Mouse (Mus musculus) kidney, postnatal 0 days (tissue): ENCODE measurements around the gene Tekt3. TPM values are rescaled to one million over a fixed set of nuclear protein-coding genes. Genes with fewer than 3 reads are reported as not detected.
A peak's percentile ranks its signal among the peaks of the same experiment; 100 is the strongest.

Source experiments
- ATAC-seq: fragments of 200-750 bp; cut with Nextera tagmentation; replicated peaks from 2 replicates; pipeline ENCODE4 v1.8.0; 2017; ENCODE audit warnings: low read depth, moderate number of reproducible peaks, moderate TSS enrichment, moderate library complexity; ENCODE audit not compliant: low FRiP score
- DNase-seq: peaks from one replicate; pipeline ENCODE4 v3.0.0-alpha.2; 2016; ENCODE audit warnings: low spot score
- H3K27ac ChIP-seq: fragments of 300-500 bp; sonication (generic); 2 replicates; pipeline ENCODE4 v1.5.1; 2014; ENCODE audit warnings: mild to moderate bottlenecking
- H3K27me3 ChIP-seq: fragments of 300-500 bp; sonication (generic); 2 replicates; pipeline ENCODE4 v1.6.1; 2014; ENCODE audit warnings: low read length, mixed read lengths; ENCODE audit not compliant: insufficient read depth
- H3K36me3 ChIP-seq: fragments of 300-500 bp; sonication (generic); 2 replicates; pipeline ENCODE4 v1.6.1; 2014; ENCODE audit warnings: low read length, mixed read lengths; ENCODE audit not compliant: insufficient read depth
- H3K4me1 ChIP-seq: fragments of 300-500 bp; sonication (generic); replicated peaks from 2 replicates; pipeline ENCODE4 v1.6.1; 2014; ENCODE audit warnings: antibody characterized with exemption, low read length, mixed read lengths; ENCODE audit not compliant: insufficient read depth
- H3K4me2 ChIP-seq: fragments of 300-500 bp; sonication (generic); 2 replicates; pipeline ENCODE4 v1.6.1; 2014; ENCODE audit warnings: mild to moderate bottlenecking, low read length, moderate library complexity, mixed read lengths
- H3K4me3 ChIP-seq: fragments of 300-500 bp; sonication (generic); replicated peaks from 2 replicates; pipeline ENCODE4 v1.5.1; 2014; ENCODE audit warnings: low read depth, low read length
- H3K9ac ChIP-seq: fragments of 300-500 bp; sonication (generic); 2 replicates; pipeline ENCODE4 v1.6.1; 2014; ENCODE audit warnings: low read depth, low read length
- H3K9me3 ChIP-seq: fragments of 300-500 bp; sonication (generic); replicated peaks from 2 replicates; pipeline ENCODE4 v1.6.1; 2016; ENCODE audit warnings: low read length, inconsistent platforms, mixed read lengths
- CTCF ChIP-seq: IDR thresholded peaks from 2 replicates; pipeline ENCODE4 v1.5.1; 2016; ENCODE audit warnings: antibody characterized with exemption, low read depth, mild to moderate bottlenecking, moderate library complexity
- WGBS: fragments of 180-500 bp; shearing (Covaris S2); extraction: QIAGEN DNeasy Blood & Tissue Kit; methylation state at CpG from one replicate; pipeline ENCODE4 v1.1.7; 2014; 5-methylcytosine and 5-hydroxymethylcytosine counted together
- polyA plus RNA-seq: library from polyadenylated mRNA; unstranded; fragments of >200 nt; fragmentation: Nextera tagmentation; extraction: Ambion mirVana; gene quantifications from 2 replicates; pipeline ENCODE4 v1.2.1, GENCODE M21; 2015

Gene Tekt3
- polyA plus RNA-seq, 1 experiment from 2014 or later = not detected

DNA sequence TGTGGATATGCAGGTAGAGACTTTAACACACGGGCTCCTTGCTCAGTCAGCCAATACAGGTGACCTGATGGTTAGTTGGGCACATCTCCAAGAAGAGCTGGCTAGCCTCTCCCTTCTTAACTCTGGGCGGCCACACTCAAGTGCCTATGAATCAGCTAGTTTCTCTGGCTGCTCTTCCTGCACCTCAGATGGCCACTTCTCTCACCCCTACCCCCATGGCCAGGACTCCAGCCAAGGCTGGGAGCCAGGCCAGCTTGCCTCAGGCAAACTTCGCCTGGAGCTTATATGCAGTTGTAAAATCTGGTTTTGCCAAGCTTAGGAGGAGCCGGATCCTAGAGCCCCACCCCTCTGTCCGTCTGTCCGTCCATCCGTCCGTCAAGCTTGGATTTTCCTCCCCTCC, 69.0 kb downstream of the Tekt3 start:
- H3K36me3 ChIP-seq = peaks cover 3% of the 10 kb centered on the region; the same call in 1 of the 2 replicates
- H3K27me3 ChIP-seq = peaks cover 9% of the 10 kb centered on the region; the same call in 1 of the 2 replicates
- no peaks in the 10 kb centered on the region for H3K9me3 ChIP-seq
- H3K9ac ChIP-seq = peak overlapping the region; percentile 69; the same call in 1 of the 2 replicates
- H3K4me2 ChIP-seq = peak overlapping the region; percentile 76
- WGBS = 28% methylated on average over 8 of the region's 8 CpGs
- no peak for ATAC-seq
- TF ChIP-seq CTCF = no peak
- H3K4me3 ChIP-seq = peak overlapping the region; percentile 56
- DNase-seq = peak; percentile 16
- H3K27ac ChIP-seq = no peak overlapping the region
- H3K4me1 ChIP-seq = peaks cover 22% of the 10 kb centered on the region; the same call in 1 of the 2 replicates

DNA sequence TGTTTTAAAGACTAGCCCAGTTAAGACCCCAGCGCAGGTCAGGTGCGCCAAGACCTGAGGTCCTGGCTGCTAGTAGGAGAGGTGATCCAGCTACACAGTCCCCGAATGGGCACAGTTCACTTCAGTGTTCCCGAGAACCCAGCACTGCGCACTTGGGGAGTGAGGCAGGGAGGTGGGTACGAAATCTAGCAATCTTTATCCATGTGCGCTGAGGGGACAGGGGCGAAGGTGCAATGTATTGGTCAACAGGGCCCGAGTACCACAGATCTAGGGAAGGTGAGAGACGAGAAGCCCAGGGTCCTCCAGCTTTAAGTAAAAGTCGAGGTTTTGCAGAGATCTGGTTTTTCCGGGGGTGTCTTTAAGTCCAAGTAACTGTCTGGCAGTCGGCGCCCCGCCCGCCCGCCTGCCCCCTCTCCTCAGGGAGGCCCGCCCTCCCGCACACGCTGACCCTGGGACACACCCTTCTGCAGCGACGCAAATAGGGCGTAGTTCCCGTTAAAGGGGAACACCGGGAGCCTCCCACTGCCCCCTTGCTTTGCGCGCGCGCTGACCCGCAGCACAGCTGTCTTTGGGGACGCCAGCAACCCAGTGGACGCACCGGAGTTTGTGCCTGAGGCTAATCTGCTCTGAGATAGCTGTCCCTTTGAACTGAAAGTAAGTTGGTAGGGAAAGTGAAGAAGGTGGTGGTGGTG, 69.7 kb downstream of the Tekt3 start:
- Histone ChIP-seq H3K4me1 (peaks cover 22% of the 10 kb centered on the region; the same call in 1 of the 2 replicates), H3K9me3 (no peaks in the 10 kb centered on the region), H3K36me3 (peaks cover 3% of the 10 kb centered on the region; the same call in 1 of the 2 replicates), H3K27me3 (peaks cover 9% of the 10 kb centered on the region; the same call in 1 of the 2 replicates), H3K4me3 (peak overlapping the region; percentile 56), H3K4me2 (peak overlapping the region; percentile 76), H3K9ac (peak overlapping the region; percentile 69), H3K27ac (peak overlapping the region; percentile 78)
- DNase-seq (peak; percentile 74), ATAC-seq (no peak)
- TF ChIP-seq CTCF = no peak
- WGBS = 4% methylated on average over 33 of the region's 33 CpGs

- H3K9me3 ChIP-seq = no peaks in the 10 kb centered on the region
- H3K4me1 ChIP-seq = peaks cover 23% of the 10 kb centered on the region; the same call in 1 of the 2 replicates
- peaks cover 9% of the 10 kb centered on the region; the same call in 1 of the 2 replicates for H3K27me3 ChIP-seq
- no peak for TF ChIP-seq CTCF
- peak; percentile 10 for DNase-seq
- H3K4me3 ChIP-seq = peak overlapping the region; percentile 56
- peaks cover 3% of the 10 kb centered on the region; the same call in 1 of the 2 replicates for H3K36me3 ChIP-seq
- H3K4me2 ChIP-seq = peak overlapping the region; percentile 76
- H3K9ac ChIP-seq = peak overlapping the region; percentile 69
- H3K27ac ChIP-seq = peak overlapping the region; percentile 78
- 7% methylated on average over 11 of the region's 11 CpGs for WGBS
- no peak for ATAC-seq
These were observed 70.2 kb downstream of the Tekt3 start for GRCm38 (mm10) chr11:63131693-63132040.

GRCm38 (mm10) chr11:63132151-63132500, 70.7 kb downstream of the Tekt3 start:
- no peak for ATAC-seq
- H3K36me3 ChIP-seq = peaks cover 3% of the 10 kb centered on the region; the same call in 1 of the 2 replicates
- peak overlapping the region; percentile 78 for H3K27ac ChIP-seq
- peak; percentile 50 for DNase-seq
- under 1% methylated on average over 11 of the region's 11 CpGs for WGBS
- TF ChIP-seq CTCF = no peak
- peaks cover 26% of the 10 kb centered on the region; the same call in 1 of the 2 replicates for H3K4me1 ChIP-seq
- peak overlapping the region; percentile 76 for H3K4me2 ChIP-seq
- no peaks in the 10 kb centered on the region for H3K9me3 ChIP-seq
- peak overlapping the region; percentile 69 for H3K9ac ChIP-seq
- peak overlapping the region; percentile 56 for H3K4me3 ChIP-seq
- peaks cover 9% of the 10 kb centered on the region; the same call in 1 of the 2 replicates for H3K27me3 ChIP-seq

GRCm38 (mm10) chr11:63132501-63133435, 71.3 kb downstream of the Tekt3 start:
- peaks cover 6% of the 10 kb centered on the region; the same call in 1 of the 2 replicates for H3K36me3 ChIP-seq
- peaks cover 9% of the 10 kb centered on the region; the same call in 1 of the 2 replicates for H3K27me3 ChIP-seq
- H3K4me1 ChIP-seq = peaks cover 26% of the 10 kb centered on the region; the same call in 1 of the 2 replicates
- H3K27ac ChIP-seq = peak overlapping the region; percentile 78
- peak overlapping the region; percentile 76 for H3K4me2 ChIP-seq
- H3K4me3 ChIP-seq = peak overlapping the region; percentile 56
- H3K9ac ChIP-seq = peak overlapping the region; percentile 69
- DNase-seq (peak; percentile 84), ATAC-seq (peak; percentile 26; the same call in 1 of the 2 replicates)
- no peaks in the 10 kb centered on the region for H3K9me3 ChIP-seq
- whole genome bisulfite sequencing = 1% methylated on average over 66 of the region's 66 CpGs
- TF ChIP-seq CTCF = peak; percentile 35; the same call in 1 of the 2 replicates

GRCm38 (mm10) chr11:63134021-63134420, 72.6 kb downstream of the Tekt3 start:
- TF ChIP-seq CTCF = no peak
- WGBS = 87% methylated on average over 5 of the region's 5 CpGs

More at GRCm38 (mm10) chr11:63134021-63134420, 72.6 kb downstream of the Tekt3 start:
- Histone ChIP-seq H3K4me3 (no peak overlapping the region), H3K4me2 (no peak overlapping the region), H3K9ac (no peak overlapping the region), H3K27ac (no peak overlapping the region), H3K9me3 (no peaks in the 10 kb centered on the region), H3K36me3 (peaks cover 7% of the 10 kb centered on the region; the same call in 1 of the 2 replicates), H3K4me1 (peaks cover 26% of the 10 kb centered on the region; the same call in 1 of the 2 replicates), H3K27me3 (peaks cover 9% of the 10 kb centered on the region; the same call in 1 of the 2 replicates)
- DNase-seq (no peak), ATAC-seq (no peak)
